ENCODE assay signal across 10 mouse cellular contexts in the genomic region with DNA sequence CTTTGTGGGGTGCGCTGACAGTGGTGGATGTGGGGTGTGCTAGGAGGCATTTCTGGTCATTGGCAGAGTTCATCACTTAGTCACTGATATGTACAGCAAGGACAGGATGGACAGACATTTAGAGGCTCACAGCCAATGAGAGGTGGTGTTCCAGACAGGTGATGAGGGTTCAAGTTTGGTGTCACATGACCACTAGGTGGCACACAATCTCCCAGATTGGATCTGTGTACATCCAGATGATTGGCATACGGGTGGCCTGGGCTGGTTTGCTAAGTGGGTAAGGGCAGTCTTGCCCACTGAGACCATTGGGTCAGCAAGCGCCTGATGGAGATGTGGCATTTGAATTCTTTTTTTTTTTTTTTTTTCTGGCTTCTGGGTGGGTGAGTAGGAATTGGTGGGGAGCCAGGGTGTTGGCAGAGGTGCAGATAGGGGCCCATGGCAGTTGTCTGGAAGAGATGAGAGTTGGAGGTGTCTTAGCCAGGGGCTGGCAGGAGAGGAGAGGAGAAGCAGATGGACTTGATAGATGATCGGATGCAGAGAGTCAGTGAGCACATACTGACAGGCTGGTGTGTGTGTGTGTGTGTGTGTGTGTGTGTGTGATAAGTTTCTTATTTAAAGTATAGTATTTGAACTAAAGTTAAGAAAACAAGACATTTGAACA. TPM values are rescaled to one million over a fixed set of nuclear protein-coding genes. Genes with fewer than 3 reads are reported as not detected.
DNase-seq lines count a peak whose midpoint lies in the region; ATAC-seq and TF ChIP-seq lines count a peak whose summit lies in the region.
"Had no signal": no experiment of that assay in that cellular context is flagged by ENCODE, and none has a peak within 500 bp of the region (broad histone marks: within the 10 kb centered on the region; RNA-seq: fewer than 3 reads in every experiment).

No protein-coding gene starts in this region.

- no peak overlapping the region for H3K4me2 ChIP-seq in forebrain, embryonic 14.5 days (ENCODE audit: low read length)
- H3K4me2 ChIP-seq in forebrain, embryonic 11.5 days (ENCODE audit: low read depth, low read length, severe bottlenecking): no peak overlapping the region

- WGBS in forebrain, embryonic 14.5 days: 87% methylated on average over 4 of the region's 4 CpGs
- 79% methylated on average over 4 of the region's 4 CpGs for WGBS in forebrain, embryonic 11.5 days
- 87% methylated on average over 4 of the region's 4 CpGs for WGBS in lung, adult 2 months

- ATAC-seq in forebrain, embryonic 14.5 days: no peak
- no peak for ATAC-seq in forebrain, embryonic 11.5 days (replicated peaks; ENCODE audit: low FRiP score)
- ATAC-seq: Patski had no signal

- no peak overlapping the region for H3K9ac ChIP-seq in forebrain, embryonic 14.5 days (ENCODE audit: low read length)
- no peak overlapping the region for H3K9ac ChIP-seq in forebrain, embryonic 11.5 days (ENCODE audit: low read length)

- no peaks in the 10 kb centered on the region for H3K4me1 ChIP-seq in forebrain, embryonic 14.5 days (ENCODE audit: control insufficient read depth, insufficient read depth, low read length)
- no peaks in the 10 kb centered on the region for H3K4me1 ChIP-seq in forebrain, embryonic 11.5 days (replicated peaks; ENCODE audit: control insufficient read depth, insufficient read depth, low read length)
- no peaks in the 10 kb centered on the region for H3K4me1 ChIP-seq in lung, adult 2 months (ENCODE audit: control insufficient read depth, insufficient read depth, low read length)

- peaks cover 69% of the 10 kb centered on the region for H3K36me3 ChIP-seq in forebrain, embryonic 14.5 days (ENCODE audit: control insufficient read depth, insufficient read depth, low read length)
- no peaks in the 10 kb centered on the region; the same call in 1 of the 2 replicates for H3K36me3 ChIP-seq in forebrain, embryonic 11.5 days (ENCODE audit: control insufficient read depth, insufficient read depth, low read length)
- peaks cover 14% of the 10 kb centered on the region for H3K36me3 ChIP-seq in splenic B cell, adult 2 months (ENCODE audit: control insufficient read depth, insufficient read depth, low read length, poor library complexity, severe bottlenecking)

- no peak for TF ChIP-seq POLR2A in lung, adult 2 months (IDR thresholded peaks at IDR 0.05; ENCODE audit: borderline replicate concordance, extremely low read depth, low read depth, low read length)

- DNase-seq in forebrain, embryonic 14.5 days (ENCODE audit: low spot score): peak; percentile 45
- DNase-seq in forebrain, embryonic 11.5 days (ENCODE audit: low spot score): no peak
- no peak for DNase-seq in lung, adult 2 months
- DNase-seq in lung, postnatal 14 days: no peak
- peak; percentile 67 to 80 for DNase-seq in cerebellum, postnatal 14 days
- peak; percentile 59 for DNase-seq in splenic B cell, adult 2 months (ENCODE audit: low read depth, low spot score)
- DNase-seq in urinary bladder, adult 18-20 months (ENCODE audit: low spot score in 2 of 2): no peak
- no peak for DNase-seq in right cerebral cortex, postnatal 36 days (ENCODE audit: low spot score in 2 of 2)

- TF ChIP-seq CTCF in lung, adult 2 months (IDR thresholded peaks at IDR 0.05; ENCODE audit: insufficient read depth, low read length): 0 out of 2 replicates have a peak, but pooled peaks have one; percentile 15

- no peak overlapping the region for H3K27ac ChIP-seq in forebrain, embryonic 14.5 days (ENCODE audit: low read depth, low read length)
- no peak overlapping the region for H3K27ac ChIP-seq in forebrain, embryonic 11.5 days (ENCODE audit: low read depth, low read length)
- H3K27ac ChIP-seq: macrophage had no signal

- no peaks in the 10 kb centered on the region for H3K9me3 ChIP-seq in forebrain, embryonic 14.5 days (replicated peaks; ENCODE audit: control insufficient read depth, low read length)
- no peaks in the 10 kb centered on the region for H3K9me3 ChIP-seq in forebrain, embryonic 11.5 days (ENCODE audit: control insufficient read depth, low read length)

- H3K27me3 ChIP-seq in forebrain, embryonic 14.5 days (replicated peaks; ENCODE audit: control insufficient read depth, insufficient read depth, low read length): no peaks in the 10 kb centered on the region
- no peaks in the 10 kb centered on the region for H3K27me3 ChIP-seq in forebrain, embryonic 11.5 days (ENCODE audit: control insufficient read depth, insufficient read depth, low read length)
- no peaks in the 10 kb centered on the region for H3K27me3 ChIP-seq in splenic B cell, adult 2 months (ENCODE audit: control insufficient read depth, insufficient read depth, low read length, poor library complexity, severe bottlenecking)
- H3K27me3 ChIP-seq: Patski had no signal

- H3K4me3 ChIP-seq in forebrain, embryonic 14.5 days (ENCODE audit: low read depth, low read length): no peak overlapping the region
- H3K4me3 ChIP-seq in forebrain, embryonic 11.5 days (ENCODE audit: low read depth, low read length): no peak overlapping the region
- H3K4me3 ChIP-seq in lung, adult 2 months (replicated peaks; ENCODE audit: extremely low read depth, low read depth, low read length): no peak overlapping the region

RNA-seq across cellular contexts. Expression of gene Nomo1, which starts 18.8 kb away (rescaled TPM):
- polyA plus RNA-seq in forebrain, embryonic 14.5 days (2014; fragmentation: Nextera tagmentation; extraction: Ambion mirVana): 19.6 and 25.9 TPM in 2 replicates
- 20.2 TPM in 2 replicates for polyA plus RNA-seq in forebrain, embryonic 11.5 days (2014; fragmentation: Nextera tagmentation; extraction: Ambion mirVana)
- polyA plus RNA-seq in lung, adult 2 months (2012; rRNA removed): 27.8 and 34.0 TPM in 2 replicates

RNA-seq across cellular contexts. Expression of gene Abcc6, which starts 22.2 kb away (rescaled TPM):
- 0.30 and 0.33 TPM in 2 replicates for polyA plus RNA-seq in forebrain, embryonic 14.5 days (2014; fragmentation: Nextera tagmentation; extraction: Ambion mirVana)
- polyA plus RNA-seq in forebrain, embryonic 11.5 days (2014; fragmentation: Nextera tagmentation; extraction: Ambion mirVana): 0.15 and 0.20 TPM in 2 replicates
- 1.5 TPM in 2 replicates for polyA plus RNA-seq in lung, adult 2 months (2012; rRNA removed)
- polyA plus RNA-seq: macrophage had no signal

RNA-seq across cellular contexts. Expression of gene Kcnj11, which starts 48.3 kb away (rescaled TPM):
- polyA plus RNA-seq in forebrain, embryonic 14.5 days (2014; fragmentation: Nextera tagmentation; extraction: Ambion mirVana): 2.7 and 3.0 TPM in 2 replicates
- 0.20 and 0.48 TPM in 2 replicates for polyA plus RNA-seq in forebrain, embryonic 11.5 days (2014; fragmentation: Nextera tagmentation; extraction: Ambion mirVana)
- 4.9 and 5.3 TPM in 2 replicates for polyA plus RNA-seq in lung, adult 2 months (2012; rRNA removed)
- polyA plus RNA-seq: macrophage had no signal

Comparison
In these comparisons a context has a peak if more than half of its experiments do, and no peak if none do; other contexts are left out.
1. DNase-seq: peak in forebrain, embryonic 14.5 days (single experiment), cerebellum, postnatal 14 days (2 of 2) and splenic B cell, adult 2 months (single experiment); none in forebrain, embryonic 11.5 days (single experiment), lung, adult 2 months (single experiment), lung, postnatal 14 days (single experiment), urinary bladder, adult 18-20 months (0 of 2) and right cerebral cortex, postnatal 36 days (0 of 2).